Mouse (Mus musculus) layer of hippocampus, postnatal 25 days (tissue): ENCODE data around the gene Galnt17. TPM values are rescaled to one million over a fixed set of nuclear protein-coding genes. Genes with fewer than 3 reads are reported as not detected.

Experiments used
- DNase-seq, 2 experiments: peaks; one replicate each; pipeline ENCODE4 v3.0.0; 2022; ENCODE audit warnings: mixed read lengths in 2 of 2, low spot score in 1 of 2; ENCODE audit errors: extremely low spot score in 1 of 2
- total RNA-seq, 2 experiments: library from RNA; stranded (reverse); gene quantifications; 2 replicates each; pipeline ENCODE4 v1.2.3; 2021

Galnt17 gene
- total RNA-seq, 2 experiments from 2014 or later = 118 to 133 TPM

GRCm38 (mm10) chr5:131039611-131040313, 268.5 kb downstream of the Galnt17 start:
- no peak for DNase-seq

- no peak for DNase-seq
Measured at GRCm38 (mm10) chr5:131024506-131024905, 283.8 kb downstream of the Galnt17 start.

GRCm38 (mm10) chr5:131022396-131022993, 285.8 kb downstream of the Galnt17 start:
- DNase-seq = no peak

- peak in 1 of 2 experiments; percentile 27 for DNase-seq
Measured at GRCm38 (mm10) chr5:131020936-131021335, 287.4 kb downstream of the Galnt17 start.

GRCm38 (mm10) chr5:131019346-131019965, 288.8 kb downstream of the Galnt17 start:
- DNase-seq = no peak

GRCm38 (mm10) chr5:131016066-131016465, 292.2 kb downstream of the Galnt17 start:
- no peak for DNase-seq

GRCm38 (mm10) chr5:131015341-131015740, 293.0 kb downstream of the Galnt17 start:
- no peak for DNase-seq

GRCm38 (mm10) chr5:131013816-131014215, 294.5 kb downstream of the Galnt17 start:
- DNase-seq = no peak

- DNase-seq = no peak
Measured at GRCm38 (mm10) chr5:131013101-131013500, 295.2 kb downstream of the Galnt17 start.

- DNase-seq = peak in 1 of 2 experiments; percentile 33
Measured at GRCm38 (mm10) chr5:131009510-131009909, 298.8 kb downstream of the Galnt17 start.

GRCm38 (mm10) chr5:131008507-131008906, 299.8 kb downstream of the Galnt17 start:
- DNase-seq = no peak

- DNase-seq = peak; percentile 31 to 64
Measured at GRCm38 (mm10) chr5:131007871-131008505, 300.3 kb downstream of the Galnt17 start.

GRCm38 (mm10) chr5:131007198-131007597, 301.1 kb downstream of the Galnt17 start:
- peak; percentile 37 to 68 for DNase-seq

GRCm38 (mm10) chr5:131006524-131006923, 301.8 kb downstream of the Galnt17 start:
- DNase-seq = no peak

GRCm38 (mm10) chr5:131000572-131000971, 307.7 kb downstream of the Galnt17 start:
- no peak for DNase-seq

GRCm38 (mm10) chr5:130979321-130979720, 329.0 kb downstream of the Galnt17 start:
- DNase-seq = no peak

GRCm38 (mm10) chr5:130978871-130979270, 329.4 kb downstream of the Galnt17 start:
- DNase-seq = no peak

GRCm38 (mm10) chr5:130977999-130978398, 330.3 kb downstream of the Galnt17 start:
- DNase-seq = no peak

- no peak for DNase-seq
Measured at GRCm38 (mm10) chr5:130952361-130952760, 355.9 kb downstream of the Galnt17 start.

- DNase-seq = peak in 1 of 2 experiments; percentile 29
Measured at GRCm38 (mm10) chr5:130950894-130951400, 357.4 kb downstream of the Galnt17 start.

- no peak for DNase-seq
Measured at GRCm38 (mm10) chr5:130950421-130950820, 357.9 kb downstream of the Galnt17 start.
